ENCODE assay signal across 10 mouse cellular contexts in the genomic region with DNA sequence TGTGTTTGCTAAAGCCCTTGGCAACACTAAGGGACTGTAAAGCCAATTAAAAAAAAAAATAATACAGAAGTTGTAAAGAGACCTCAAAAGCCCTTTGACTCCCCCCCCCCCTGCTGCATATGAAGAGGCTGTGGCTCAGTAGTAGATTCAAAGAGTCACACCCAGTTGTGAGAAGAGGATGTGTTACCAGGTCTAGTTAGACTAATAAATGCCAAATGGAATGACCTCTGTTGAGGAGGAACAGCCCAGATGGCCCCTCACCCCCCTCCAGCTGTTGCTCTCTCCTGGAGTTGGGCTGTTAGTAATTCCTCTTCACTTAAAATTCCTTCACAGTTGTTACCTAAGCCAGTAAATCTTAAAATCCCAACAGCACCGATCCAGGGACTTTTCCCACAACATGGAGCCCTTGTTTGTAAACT.
A peak's percentile ranks its signal among the peaks of the same experiment; 100 is the strongest.
DNase-seq lines count a peak whose midpoint lies in the region; ATAC-seq lines count a peak whose summit lies in the region.
"Had no signal": no experiment of that assay in that cellular context is flagged by ENCODE, and none has a peak within 500 bp of the region (broad histone marks: within the 10 kb centered on the region; RNA-seq: fewer than 3 reads in every experiment).

No protein-coding gene starts in this region.

- WGBS in hindbrain, embryonic 13.5 days: 37% methylated on average over 1 of the region's 1 CpGs
- WGBS in hindbrain, embryonic 11.5 days: 24% methylated on average over 1 of the region's 1 CpGs

- no peak for ATAC-seq in hindbrain, embryonic 13.5 days (ENCODE audit: low FRiP score)
- ATAC-seq in hindbrain, embryonic 11.5 days (ENCODE audit: low FRiP score): no peak
- ATAC-seq in granulocyte monocyte progenitor cell, adult 5-6 weeks (replicated peaks; ENCODE audit: poor library complexity, severe bottlenecking): peak; percentile 22; the same call in 1 of the 2 replicates
- ATAC-seq in CD4-positive, CD25-positive, alpha-beta regulatory T cell, adult 4 months: no peak
- no peak for ATAC-seq in frontal cortex, adult (ENCODE audit: low TSS enrichment)

- H3K36me3 ChIP-seq in hindbrain, embryonic 13.5 days: no peaks in the 10 kb centered on the region
- no peaks in the 10 kb centered on the region for H3K36me3 ChIP-seq in hindbrain, embryonic 11.5 days (ENCODE audit: control insufficient read depth, insufficient read depth, low read length)
- H3K36me3 ChIP-seq in megakaryocyte, embryonic 14.5 days (replicated peaks; ENCODE audit: low read length): peaks cover 44% of the 10 kb centered on the region
- H3K36me3 ChIP-seq: midbrain, embryonic 15.5 days had no signal

- DNase-seq in hindbrain, embryonic 11.5 days (ENCODE audit: low spot score): no peak
- DNase-seq in MN1 (ENCODE audit: low spot score): peak; percentile 33
- no peak for DNase-seq in adrenal gland, postnatal 10 days
- DNase-seq: gastrocnemius, postnatal 10 days had no signal

- no peak overlapping the region for H3K4me3 ChIP-seq in hindbrain, embryonic 13.5 days
- no peak overlapping the region for H3K4me3 ChIP-seq in hindbrain, embryonic 11.5 days (ENCODE audit: low read depth, low read length)
- H3K4me3 ChIP-seq in megakaryocyte, embryonic 14.5 days (replicated peaks): peak overlapping the region; percentile 91
- H3K4me3 ChIP-seq: midbrain, embryonic 15.5 days had no signal

- H3K4me2 ChIP-seq in hindbrain, embryonic 13.5 days: no peak overlapping the region
- no peak overlapping the region for H3K4me2 ChIP-seq in hindbrain, embryonic 11.5 days (replicated peaks; ENCODE audit: low read depth, low read length)
- H3K4me2 ChIP-seq: midbrain, embryonic 15.5 days had no signal

- no peak overlapping the region for H3K9ac ChIP-seq in hindbrain, embryonic 13.5 days
- no peak overlapping the region for H3K9ac ChIP-seq in hindbrain, embryonic 11.5 days (ENCODE audit: low read depth, low read length)
- H3K9ac ChIP-seq: midbrain, embryonic 15.5 days had no signal

- 0 out of 2 replicates have a peak overlapping the region, but pooled peaks have one; percentile 25 for H3K27ac ChIP-seq in hindbrain, embryonic 13.5 days
- H3K27ac ChIP-seq in hindbrain, embryonic 11.5 days (ENCODE audit: low read depth, low read length): no peak overlapping the region
- H3K27ac ChIP-seq: midbrain, embryonic 15.5 days had no signal

- H3K9me3 ChIP-seq in hindbrain, embryonic 13.5 days: no peaks in the 10 kb centered on the region
- no peaks in the 10 kb centered on the region for H3K9me3 ChIP-seq in hindbrain, embryonic 11.5 days (ENCODE audit: control insufficient read depth, low read length)
- no peaks in the 10 kb centered on the region for H3K9me3 ChIP-seq in megakaryocyte, embryonic 14.5 days
- H3K9me3 ChIP-seq: midbrain, embryonic 15.5 days had no signal

- peaks cover 38% of the 10 kb centered on the region for H3K4me1 ChIP-seq in hindbrain, embryonic 13.5 days (replicated peaks)
- peaks cover 4% of the 10 kb centered on the region for H3K4me1 ChIP-seq in hindbrain, embryonic 11.5 days (replicated peaks; ENCODE audit: control insufficient read depth, insufficient read depth, low read length)
- H3K4me1 ChIP-seq in megakaryocyte, embryonic 14.5 days: peaks cover 97% of the 10 kb centered on the region

- H3K27me3 ChIP-seq in hindbrain, embryonic 13.5 days: no peaks in the 10 kb centered on the region
- H3K27me3 ChIP-seq in hindbrain, embryonic 11.5 days (ENCODE audit: control insufficient read depth, insufficient read depth, low read length): no peaks in the 10 kb centered on the region
- H3K27me3 ChIP-seq in megakaryocyte, embryonic 14.5 days (replicated peaks): no peaks in the 10 kb centered on the region
- H3K27me3 ChIP-seq: midbrain, embryonic 15.5 days had no signal
